Mouse (Mus musculus) liver (tissue): ENCODE results near the gene Defb45.

Experiments
- DNase-seq: peaks from one replicate; pipeline ENCODE4 v3.0.0-alpha.2; 2020; ENCODE audit warnings: mixed read lengths

The Defb45 gene

GRCm38 (mm10) chr2:152607746-152608145, 8.5 kb upstream of the Defb45 start:
- no peak for DNase-seq

GRCm38 (mm10) chr2:152604057-152604456, 4.9 kb upstream of the Defb45 start, which contains the start of gene Defb36:
TSS of gene Defb36 (plus strand) at chr2:152604327.
- peak; percentile 19 for DNase-seq

- DNase-seq: no peak
Observed at GRCm38 (mm10) chr2:152601275-152601960, 2.2 kb upstream of the Defb45 start.

GRCm38 (mm10) chr2:152600076-152600475, 877 bp upstream of the Defb45 start:
- no peak for DNase-seq

GRCm38 (mm10) chr2:152589021-152589420, 10.2 kb downstream of the Defb45 start:
- no peak for DNase-seq

- no peak for DNase-seq
Observed at GRCm38 (mm10) chr2:152588450-152588849, 10.7 kb downstream of the Defb45 start.

- no peak for DNase-seq
Observed at GRCm38 (mm10) chr2:152586926-152587560, 12.2 kb downstream of the Defb45 start.

- no peak for DNase-seq
Observed at GRCm38 (mm10) chr2:152580612-152581011, 18.6 kb downstream of the Defb45 start.

- DNase-seq: no peak
Observed at GRCm38 (mm10) chr2:152580107-152580506, 19.1 kb downstream of the Defb45 start, which contains the start of gene Defb19. TSS of gene Defb19 (minus strand) at chr2:152580312.

GRCm38 (mm10) chr2:152573484-152573883, 25.7 kb downstream of the Defb45 start:
- no peak for DNase-seq

- DNase-seq: peak; percentile 26
Observed at GRCm38 (mm10) chr2:152572114-152572794, 26.9 kb downstream of the Defb45 start, which contains the start of gene Defb21. TSS of gene Defb21 (plus strand) at chr2:152572744.

GRCm38 (mm10) chr2:152570313-152570712, 28.9 kb downstream of the Defb45 start:
- DNase-seq: no peak

- DNase-seq: no peak
Observed at GRCm38 (mm10) chr2:152569881-152570280, 29.3 kb downstream of the Defb45 start.

- DNase-seq: no peak
Observed at GRCm38 (mm10) chr2:152569038-152569437, 30.2 kb downstream of the Defb45 start, which contains the start of gene Gm17416. TSS of gene Gm17416 (plus strand) at chr2:152569338.

GRCm38 (mm10) chr2:152556655-152557054, 42.5 kb downstream of the Defb45 start:
- no peak for DNase-seq

- DNase-seq: peak; percentile 39
Observed at GRCm38 (mm10) chr2:152553774-152554423, 45.3 kb downstream of the Defb45 start.

- DNase-seq: no peak
Observed at GRCm38 (mm10) chr2:152548124-152548523, 51.1 kb downstream of the Defb45 start.

- DNase-seq: peak; percentile 18
Observed at GRCm38 (mm10) chr2:152544691-152545090, 54.5 kb downstream of the Defb45 start.

GRCm38 (mm10) chr2:152543478-152543877, 55.7 kb downstream of the Defb45 start:
- DNase-seq: no peak
